Mouse (Mus musculus) stomach, postnatal 0 days (tissue): ENCODE results near the gene Doc2g.
"Not testable (repeated sequence)": the region's sequence is repeated elsewhere in the genome, so short reads cannot be mapped to it uniquely, and the experiment has no call there.

Experiments
- CTCF ChIP-seq: IDR thresholded peaks from 2 replicates; pipeline ENCODE4 v1.5.1; 2016; ENCODE audit warnings: antibody characterized with exemption, low read depth, mild to moderate bottlenecking, moderate library complexity
- EP300 ChIP-seq: optimal IDR thresholded peaks from 2 replicates; pipeline ENCODE3; 2016; ENCODE audit warnings: antibody characterized with exemption

DNA sequence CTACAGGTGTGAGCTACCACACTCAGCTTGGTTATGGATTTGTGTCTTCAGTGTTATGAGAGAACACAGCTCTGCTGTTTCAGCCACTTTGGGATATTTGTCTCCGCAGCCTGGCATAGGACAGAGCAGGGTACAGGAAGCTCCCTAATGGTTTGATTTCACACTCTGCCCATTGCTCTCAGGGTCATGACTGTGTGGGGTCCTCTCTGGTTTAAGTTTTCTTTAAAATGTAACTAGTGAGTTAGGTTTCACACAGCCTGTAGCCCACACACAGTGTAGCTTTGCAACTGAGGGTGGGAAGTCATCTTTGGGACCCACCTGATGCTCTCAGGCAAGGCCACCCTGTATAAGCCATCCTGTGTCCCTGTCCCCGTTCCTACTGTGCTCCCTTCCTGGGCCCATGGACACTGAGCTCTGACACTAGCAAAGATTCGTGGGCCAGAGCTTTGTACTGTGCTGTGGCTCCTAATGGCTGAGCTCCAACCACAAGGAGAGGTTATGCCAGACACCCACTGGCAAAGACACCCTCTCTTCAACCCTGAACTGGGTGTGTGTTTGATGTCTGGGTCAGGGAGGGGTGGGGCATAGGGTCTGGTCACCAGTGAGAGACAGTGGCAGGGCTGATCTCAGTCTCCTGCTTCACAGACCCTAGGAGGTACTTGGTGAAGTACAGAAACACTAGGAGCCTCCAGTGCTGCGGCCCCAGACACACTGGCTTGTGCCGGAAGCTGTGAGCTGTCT lies 45.6 kb upstream of the Doc2g start:
- not testable (repeated sequence) for TF ChIP-seq CTCF, EP300
